Mouse (Mus musculus) embryo, embryonic 11.5 days (tissue): ENCODE measurements around the gene Aimp2.

Source experiments
- DNase-seq: peaks from one replicate; pipeline ENCODE4 v3.0.0-alpha.2; 2012; ENCODE audit warnings: low read depth, low spot score

The Aimp2 gene

GRCm38 (mm10) chr5:143902111-143902510 is 7.5 kb downstream of the Aimp2 start:
- no peak for DNase-seq

GRCm38 (mm10) chr5:143897635-143898330 is 11.9 kb downstream of the Aimp2 start, which contains the start of gene Ankrd61:
Gene Ankrd61, minus strand, starts transcription at chr5:143897685.
- DNase-seq, result no peak

GRCm38 (mm10) chr5:143893396-143893795 is 16.3 kb downstream of the Aimp2 start:
- DNase-seq, result no peak

- no peak for DNase-seq
Measured at GRCm38 (mm10) chr5:143892255-143892886, 17.3 kb downstream of the Aimp2 start.

GRCm38 (mm10) chr5:143890741-143891140 is 18.9 kb downstream of the Aimp2 start:
- no peak for DNase-seq

GRCm38 (mm10) chr5:143885274-143885673 is 24.4 kb downstream of the Aimp2 start:
- no peak for DNase-seq

GRCm38 (mm10) chr5:143874571-143874970 is 35.1 kb downstream of the Aimp2 start:
- no peak for DNase-seq

- no peak for DNase-seq
Measured at GRCm38 (mm10) chr5:143871547-143872169, 38.0 kb downstream of the Aimp2 start.
